Mouse (Mus musculus): ENCODE results near the gene Sergef. TPM values are rescaled to one million over a fixed set of nuclear protein-coding genes. Genes with fewer than 3 reads are reported as not detected.

The Sergef gene
- total RNA-seq, 1 experiment, result 5.4 TPM

DNA sequence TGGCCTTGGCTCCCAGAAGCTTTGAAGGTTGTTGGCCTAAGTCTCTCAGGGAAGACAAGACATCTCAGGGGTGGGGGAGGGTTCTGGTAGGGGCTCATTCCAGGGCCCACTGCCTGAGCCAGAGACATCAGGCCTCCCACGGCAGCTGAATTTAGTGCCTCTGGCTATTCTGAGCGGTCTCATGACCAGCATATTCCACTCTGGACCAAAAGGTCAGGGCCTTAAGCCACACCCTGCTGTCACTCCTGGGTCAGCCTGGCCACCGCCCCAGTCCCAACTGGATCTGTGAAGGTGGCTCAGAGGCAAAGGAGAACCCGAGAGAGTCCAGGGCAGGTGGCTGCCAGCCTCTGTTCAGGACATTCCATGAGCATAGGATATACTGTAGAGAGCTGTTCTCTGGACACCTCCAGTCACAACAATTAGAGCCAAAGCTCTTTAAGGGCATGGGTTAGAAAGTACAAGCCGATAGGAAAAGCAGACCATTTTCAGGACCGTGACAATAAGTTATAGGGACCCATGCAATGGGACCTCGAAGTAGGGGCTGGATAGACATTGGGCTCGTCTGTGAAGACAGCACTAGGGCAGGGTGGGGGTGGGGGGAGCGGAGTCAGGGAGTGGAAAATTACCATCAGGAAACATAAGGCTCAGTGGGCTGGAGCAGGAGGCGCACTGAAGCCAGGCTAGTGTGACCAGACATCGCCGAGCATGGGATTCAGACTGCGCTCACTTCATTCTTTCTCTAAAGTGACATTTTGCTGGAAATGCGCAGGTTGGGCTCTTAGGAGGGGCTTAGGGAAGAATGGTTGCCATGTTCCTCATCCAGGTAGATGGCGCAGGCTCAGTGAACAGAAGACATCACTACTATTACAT lies 235.8 kb downstream of the Sergef start:
- DNase-seq (ENCODE audit: low read depth, low spot score), result no peak
- no peak for TF ChIP-seq CHD2 (IDR thresholded peaks at IDR 0.05; ENCODE audit: low read depth, low read length)
- no peak for TF ChIP-seq ZC3H11A (IDR thresholded peaks at IDR 0.05; ENCODE audit: borderline replicate concordance, low read depth, low read length)
- no peak for TF ChIP-seq ZNF384 (IDR thresholded peaks at IDR 0.05; ENCODE audit: low read depth, low read length)
- no peak for TF ChIP-seq HCFC1 (IDR thresholded peaks at IDR 0.05; ENCODE audit: borderline replicate concordance, insufficient read depth, low read length)
- no peak for TF ChIP-seq MAFK (IDR thresholded peaks at IDR 0.05; ENCODE audit: insufficient read depth, low read depth, low read length)

GRCm38 (mm10) chr7:46401371-46402180 lies 238.0 kb downstream of the Sergef start:
- Histone ChIP-seq H3K27ac (ENCODE audit: insufficient read depth, low read depth, low read length, poor library complexity, severe bottlenecking) (no peak overlapping the region), H3K4me1 (ENCODE audit: control insufficient read depth in 2 of 2, insufficient read depth in 2 of 2, low read length in 2 of 2, poor library complexity in 1 of 2) (no peaks in the 10 kb centered on the region), H3K4me3 (ENCODE audit: insufficient read depth in 1 of 2, low read depth in 1 of 2, low read length in 2 of 2, poor library complexity in 1 of 2, severe bottlenecking in 1 of 2) (no peak overlapping the region), H3K9ac (ENCODE audit: insufficient read depth, low read depth, low read length, poor library complexity, severe bottlenecking) (no peak overlapping the region), H3K9me3 (ENCODE audit: control insufficient read depth, insufficient read depth, low read depth, low read length) (no peaks in the 10 kb centered on the region), H3K36me3 (ENCODE audit: control insufficient read depth, insufficient read depth, low read length, poor library complexity, severe bottlenecking) (no peaks in the 10 kb centered on the region)
- no peak for DNase-seq (ENCODE audit: low read depth, low spot score)
- in situ Hi-C loops (cut with MboI; ENCODE audit: low sequenced_read_pairs in 2 of 2, unreplicated experiment in 2 of 2), result no loop called here
- TF ChIP-seq CHD2 (IDR thresholded peaks at IDR 0.05; ENCODE audit: low read depth, low read length) (no peak), MAFK (IDR thresholded peaks at IDR 0.05; ENCODE audit: insufficient read depth, low read depth, low read length) (no peak), ZC3H11A (IDR thresholded peaks at IDR 0.05; ENCODE audit: borderline replicate concordance, low read depth, low read length) (no peak), ZNF384 (IDR thresholded peaks at IDR 0.05; ENCODE audit: low read depth, low read length) (no peak), HCFC1 (IDR thresholded peaks at IDR 0.05; ENCODE audit: borderline replicate concordance, insufficient read depth, low read length) (no peak)

More for the DNA sequence above, 235.8 kb downstream of the Sergef start:
- in situ Hi-C loops (cut with MboI; ENCODE audit: low sequenced_read_pairs in 2 of 2, unreplicated experiment in 2 of 2), result no loop called here
- no peak overlapping the region for H3K9ac ChIP-seq (ENCODE audit: insufficient read depth, low read depth, low read length, poor library complexity, severe bottlenecking)
- no peaks in the 10 kb centered on the region for H3K9me3 ChIP-seq (ENCODE audit: control insufficient read depth, insufficient read depth, low read depth, low read length)
- H3K4me1 ChIP-seq (ENCODE audit: control insufficient read depth in 2 of 2, insufficient read depth in 2 of 2, low read length in 2 of 2, poor library complexity in 1 of 2), result no peaks in the 10 kb centered on the region
- no peak overlapping the region for H3K4me3 ChIP-seq (ENCODE audit: insufficient read depth in 1 of 2, low read depth in 1 of 2, low read length in 2 of 2, poor library complexity in 1 of 2, severe bottlenecking in 1 of 2)
- H3K27ac ChIP-seq (ENCODE audit: insufficient read depth, low read depth, low read length, poor library complexity, severe bottlenecking), result no peak overlapping the region
- H3K36me3 ChIP-seq (ENCODE audit: control insufficient read depth, insufficient read depth, low read length, poor library complexity, severe bottlenecking), result no peaks in the 10 kb centered on the region

GRCm38 (mm10) chr7:46400346-46400745 lies 239.3 kb downstream of the Sergef start:
- no peaks in the 10 kb centered on the region for H3K36me3 ChIP-seq (ENCODE audit: control insufficient read depth, insufficient read depth, low read length, poor library complexity, severe bottlenecking)
- no peak overlapping the region for H3K9ac ChIP-seq (ENCODE audit: insufficient read depth, low read depth, low read length, poor library complexity, severe bottlenecking)
- in situ Hi-C loops (cut with MboI; ENCODE audit: low sequenced_read_pairs in 2 of 2, unreplicated experiment in 2 of 2), result no loop called here
- no peak overlapping the region for H3K4me3 ChIP-seq (ENCODE audit: insufficient read depth in 1 of 2, low read depth in 1 of 2, low read length in 2 of 2, poor library complexity in 1 of 2, severe bottlenecking in 1 of 2)
- no peak overlapping the region for H3K27ac ChIP-seq (ENCODE audit: insufficient read depth, low read depth, low read length, poor library complexity, severe bottlenecking)
- no peak for TF ChIP-seq HCFC1 (IDR thresholded peaks at IDR 0.05; ENCODE audit: borderline replicate concordance, insufficient read depth, low read length)
- no peak for TF ChIP-seq ZC3H11A (IDR thresholded peaks at IDR 0.05; ENCODE audit: borderline replicate concordance, low read depth, low read length)
- no peak for TF ChIP-seq MAFK (IDR thresholded peaks at IDR 0.05; ENCODE audit: insufficient read depth, low read depth, low read length)
- no peak for TF ChIP-seq ZNF384 (IDR thresholded peaks at IDR 0.05; ENCODE audit: low read depth, low read length)
- TF ChIP-seq CHD2 (IDR thresholded peaks at IDR 0.05; ENCODE audit: low read depth, low read length), result no peak
- no peaks in the 10 kb centered on the region for H3K9me3 ChIP-seq (ENCODE audit: control insufficient read depth, insufficient read depth, low read depth, low read length)
- no peak for DNase-seq (ENCODE audit: low read depth, low spot score)
- H3K4me1 ChIP-seq (ENCODE audit: control insufficient read depth in 2 of 2, insufficient read depth in 2 of 2, low read length in 2 of 2, poor library complexity in 1 of 2), result no peaks in the 10 kb centered on the region

- no peaks in the 10 kb centered on the region for H3K36me3 ChIP-seq (ENCODE audit: control insufficient read depth, insufficient read depth, low read length, poor library complexity, severe bottlenecking)
- no peak overlapping the region for H3K4me3 ChIP-seq (ENCODE audit: insufficient read depth in 1 of 2, low read depth in 1 of 2, low read length in 2 of 2, poor library complexity in 1 of 2, severe bottlenecking in 1 of 2)
- H3K9ac ChIP-seq (ENCODE audit: insufficient read depth, low read depth, low read length, poor library complexity, severe bottlenecking), result no peak overlapping the region
- in situ Hi-C loops (cut with MboI; ENCODE audit: low sequenced_read_pairs in 2 of 2, unreplicated experiment in 2 of 2), result loop anchor here (10.0 to 25.0 kb wide), 2 partner anchors 163 to 205 kb away; no protein-coding TSS in a partner anchor
- DNase-seq (ENCODE audit: low read depth, low spot score), result no peak
- no peak for TF ChIP-seq CHD2 (IDR thresholded peaks at IDR 0.05; ENCODE audit: low read depth, low read length)
- no peak for TF ChIP-seq ZC3H11A (IDR thresholded peaks at IDR 0.05; ENCODE audit: borderline replicate concordance, low read depth, low read length)
- no peak for TF ChIP-seq MAFK (IDR thresholded peaks at IDR 0.05; ENCODE audit: insufficient read depth, low read depth, low read length)
- TF ChIP-seq HCFC1 (IDR thresholded peaks at IDR 0.05; ENCODE audit: borderline replicate concordance, insufficient read depth, low read length), result no peak
- TF ChIP-seq ZNF384 (IDR thresholded peaks at IDR 0.05; ENCODE audit: low read depth, low read length), result no peak
- H3K9me3 ChIP-seq (ENCODE audit: control insufficient read depth, insufficient read depth, low read depth, low read length), result no peaks in the 10 kb centered on the region
- no peak overlapping the region for H3K27ac ChIP-seq (ENCODE audit: insufficient read depth, low read depth, low read length, poor library complexity, severe bottlenecking)
- no peaks in the 10 kb centered on the region for H3K4me1 ChIP-seq (ENCODE audit: control insufficient read depth in 2 of 2, insufficient read depth in 2 of 2, low read length in 2 of 2, poor library complexity in 1 of 2)
These were observed 239.9 kb downstream of the Sergef start for GRCm38 (mm10) chr7:46399676-46400075.

Measured in ES-E14 (cell line).